Mouse (Mus musculus): ENCODE results near the gene Smox.
A peak's percentile ranks its signal among the peaks of the same experiment; 100 is the strongest.

DNA sequence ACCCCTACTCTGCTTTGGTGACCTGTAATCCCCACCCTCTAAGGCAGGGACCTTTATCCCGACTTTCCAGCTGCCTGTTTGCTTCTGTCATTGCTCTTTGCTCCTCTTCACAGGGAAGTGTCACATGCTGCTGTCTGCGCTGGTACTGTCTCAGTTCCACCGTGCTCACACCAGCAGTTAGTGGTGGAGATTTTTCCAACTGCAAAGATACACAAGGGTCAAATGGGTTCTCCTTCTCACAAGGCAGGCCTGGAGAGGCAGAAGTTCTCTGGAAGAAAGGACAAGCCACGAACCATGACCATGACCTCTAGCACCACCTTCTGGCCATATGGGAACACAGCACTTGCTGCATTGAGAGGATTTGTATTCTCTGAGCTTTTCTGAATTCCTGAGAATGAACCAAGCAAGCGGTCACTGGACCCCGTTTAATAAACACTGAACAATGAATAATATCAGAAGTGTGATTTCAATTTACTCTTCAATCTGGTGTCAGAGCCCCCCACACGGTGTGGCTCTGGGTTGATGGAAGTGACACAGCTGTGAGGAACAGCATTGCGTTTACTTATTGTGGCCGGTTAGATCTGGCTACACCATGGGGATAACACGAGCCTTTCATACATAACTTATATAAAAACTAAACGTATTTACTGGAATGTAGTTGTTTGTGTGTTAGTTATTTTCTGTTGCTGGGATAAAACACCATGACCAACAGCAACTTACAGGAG is 38.8 kb downstream of the Smox start:
- TF ChIP-seq CTCF (IDR thresholded peaks at IDR 0.05; ENCODE audit: low read depth, low read length) (peak; percentile 27; the same call in 1 of the 2 replicates), POLR2A (IDR thresholded peaks at IDR 0.05; ENCODE audit: borderline replicate concordance, low read depth, low read length) (no peak)
